Mouse (Mus musculus) retina, adult 2 months (tissue): ENCODE data around the gene Olfr281.
"Not testable (repeated sequence)": the region's sequence is repeated elsewhere in the genome, so short reads cannot be mapped to it uniquely, and the experiment has no call there.

Source experiments
- DNase-seq: peaks from one replicate; pipeline ENCODE4 v3.0.0-alpha.2; 2012; ENCODE audit warnings: low read depth, low spot score

The Olfr281 gene

DNA sequence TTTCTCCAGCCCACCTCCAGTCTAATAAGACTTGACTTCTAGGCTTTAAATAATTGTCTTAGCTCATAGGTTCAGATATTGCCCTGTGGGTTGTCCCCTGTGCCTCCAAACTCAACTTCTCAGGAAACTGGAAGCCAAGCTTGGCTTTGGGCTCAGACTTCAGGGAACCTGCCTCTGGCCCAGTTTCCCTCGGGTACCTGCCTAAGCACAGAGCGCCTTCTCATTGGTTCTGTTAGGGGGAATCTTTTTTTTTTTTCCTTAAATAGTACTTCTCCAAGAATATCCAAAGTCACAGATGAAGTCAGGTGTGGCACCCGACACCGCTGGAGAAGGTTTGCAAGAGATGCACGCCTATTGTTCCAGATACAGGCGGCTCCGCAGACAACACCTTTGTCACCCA, at the start of gene Olfr281:
Gene Olfr281 (plus strand): TSS at position 301 of the 400 bp plus-strand sequence.
- no peak for DNase-seq

DNA sequence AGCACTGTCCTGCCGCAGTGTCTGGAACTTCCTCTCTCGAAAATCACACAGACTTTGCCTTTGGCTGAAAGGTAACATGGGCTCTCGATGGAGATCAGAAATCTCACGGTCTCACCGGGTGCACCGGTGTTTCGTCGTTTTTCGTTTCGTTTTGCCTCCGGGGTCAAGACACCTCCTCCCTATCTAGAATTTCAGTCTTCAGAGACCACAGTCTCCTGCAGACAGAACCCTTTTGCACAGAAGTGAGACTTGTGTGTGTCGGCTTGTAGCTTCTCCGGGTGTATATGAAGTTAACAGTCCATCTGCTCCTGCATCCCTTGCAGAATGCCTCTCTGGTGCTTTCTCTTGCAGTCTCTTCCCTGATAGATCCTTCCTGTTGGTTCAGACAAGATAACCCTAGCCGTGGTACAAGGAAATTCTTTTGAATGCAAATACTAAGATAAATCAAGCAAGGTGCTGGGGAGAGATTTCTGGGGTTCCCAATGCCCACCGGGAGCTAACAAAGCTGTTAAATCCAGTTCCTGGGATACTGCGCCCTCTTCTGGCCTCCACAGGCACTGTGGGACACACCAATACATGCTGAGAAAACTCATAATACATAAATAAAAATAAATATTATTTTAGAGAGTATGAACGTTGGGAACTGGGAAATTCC, 43.9 kb upstream of the Olfr281 start:
- no peak for DNase-seq

DNA sequence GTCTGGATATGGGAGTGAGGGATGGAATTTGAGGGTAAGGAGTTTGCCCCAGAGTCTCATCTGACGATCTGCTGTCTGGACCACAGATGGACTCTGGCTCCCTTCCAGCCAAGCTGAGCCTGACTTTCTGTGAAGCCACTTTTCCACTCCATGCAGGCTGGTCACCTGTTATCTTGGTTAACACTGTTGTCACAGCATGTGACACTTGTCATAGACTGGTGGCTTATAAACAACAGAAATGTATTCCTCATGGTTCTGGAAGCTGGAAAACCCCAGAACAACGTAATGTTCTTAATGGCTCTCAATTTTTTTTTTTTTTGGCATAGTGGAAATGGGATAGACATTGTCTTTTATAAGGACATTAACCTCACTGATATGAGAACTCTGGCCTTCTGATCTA, 42.8 kb upstream of the Olfr281 start:
- DNase-seq: no peak

DNA sequence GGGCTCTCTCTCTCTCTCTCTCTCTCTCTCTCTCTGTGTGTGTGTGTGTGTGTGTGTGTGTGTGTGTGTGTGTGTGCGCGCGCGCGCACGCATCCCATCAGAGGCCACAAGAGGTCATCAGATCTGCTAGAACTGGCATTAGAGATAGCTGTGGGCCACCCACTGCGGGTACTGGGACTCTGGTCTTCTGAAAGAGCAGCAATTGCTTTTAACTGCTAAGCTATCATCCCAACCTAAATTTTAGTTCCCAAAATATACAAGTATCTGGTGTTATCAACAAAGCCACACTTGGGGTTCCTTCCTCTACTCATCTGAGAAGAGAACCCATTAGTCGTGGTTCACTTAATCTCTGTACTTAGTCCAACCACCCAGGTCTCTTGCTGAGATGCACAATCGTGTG, 42.1 kb upstream of the Olfr281 start:
- DNase-seq: no peak

DNA sequence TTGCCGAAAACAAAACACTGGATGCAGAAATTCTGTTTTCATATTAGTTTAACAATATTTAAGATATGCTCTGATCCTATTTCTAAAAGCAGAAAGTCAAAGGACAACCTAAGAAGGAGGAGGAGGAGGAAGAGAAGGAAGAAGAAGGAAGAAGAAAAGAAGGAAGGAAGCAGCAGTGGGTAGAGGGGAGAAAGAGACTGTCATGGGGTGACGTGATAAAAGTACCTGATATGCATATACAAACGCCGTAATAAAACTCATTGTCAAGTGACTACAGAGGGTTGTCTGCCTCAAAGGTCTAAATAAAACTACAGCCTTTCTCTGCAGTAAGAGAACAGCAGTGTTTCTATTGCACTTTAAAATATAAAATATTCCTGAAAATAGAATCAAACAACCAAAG, 36.4 kb upstream of the Olfr281 start:
- no peak for DNase-seq

DNA sequence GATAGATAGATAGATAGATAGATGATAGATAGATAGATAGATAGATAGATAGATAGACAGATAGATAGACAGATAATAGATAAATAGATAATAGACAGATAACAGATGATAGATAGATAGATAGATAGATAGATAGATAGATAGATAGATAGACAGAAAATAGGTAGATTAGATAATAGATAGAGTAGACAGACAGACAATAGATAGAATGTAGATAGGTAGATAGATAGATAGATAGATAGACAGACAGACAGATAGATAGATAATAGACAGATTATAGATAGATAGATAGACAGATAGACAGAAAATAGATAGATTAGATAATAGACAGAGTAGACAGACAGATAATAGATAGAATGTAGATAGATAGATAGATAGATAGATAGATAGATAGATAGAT, 35.6 kb upstream of the Olfr281 start:
- not testable (repeated sequence) for DNase-seq

DNA sequence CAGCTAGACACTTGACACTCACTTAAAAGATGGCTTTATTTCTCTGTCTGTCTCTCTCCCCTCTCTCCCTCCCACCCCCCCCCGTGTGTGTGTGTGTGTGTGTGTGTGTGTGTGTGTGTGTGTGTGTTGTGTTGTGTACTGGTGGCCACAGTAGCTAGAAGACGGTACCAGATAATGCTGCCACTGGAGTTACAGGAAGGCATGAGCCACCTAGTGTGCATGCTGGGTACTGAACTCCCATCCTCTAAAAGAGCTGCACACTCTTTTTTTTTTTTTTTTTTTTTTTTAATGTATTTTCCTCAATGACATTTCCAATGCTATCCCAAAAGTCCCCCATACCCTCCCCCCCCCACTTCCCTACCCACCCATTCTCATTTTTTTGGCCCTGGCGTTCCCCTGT, 35.1 kb upstream of the Olfr281 start:
- DNase-seq: not testable (repeated sequence)

DNA sequence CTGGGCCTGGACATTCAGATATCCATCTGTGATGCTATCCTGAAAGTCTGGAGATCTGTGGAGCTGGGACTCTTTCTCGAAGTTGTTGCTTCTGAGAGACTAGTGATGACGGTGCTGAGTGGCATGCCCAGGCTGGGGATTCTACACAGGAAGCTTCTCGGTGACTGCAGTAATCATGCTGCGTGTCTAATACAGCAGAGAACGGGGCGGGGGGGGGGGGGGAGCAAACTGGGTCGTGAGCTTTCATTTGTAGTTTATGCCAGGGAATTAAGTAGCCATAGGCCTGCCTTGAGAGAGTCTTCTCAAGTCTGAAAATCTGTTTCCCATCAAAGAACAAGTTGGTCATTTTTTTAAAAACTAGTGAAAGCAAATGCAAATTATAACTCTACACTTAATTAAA, 34.3 kb upstream of the Olfr281 start:
- DNase-seq: no peak

DNA sequence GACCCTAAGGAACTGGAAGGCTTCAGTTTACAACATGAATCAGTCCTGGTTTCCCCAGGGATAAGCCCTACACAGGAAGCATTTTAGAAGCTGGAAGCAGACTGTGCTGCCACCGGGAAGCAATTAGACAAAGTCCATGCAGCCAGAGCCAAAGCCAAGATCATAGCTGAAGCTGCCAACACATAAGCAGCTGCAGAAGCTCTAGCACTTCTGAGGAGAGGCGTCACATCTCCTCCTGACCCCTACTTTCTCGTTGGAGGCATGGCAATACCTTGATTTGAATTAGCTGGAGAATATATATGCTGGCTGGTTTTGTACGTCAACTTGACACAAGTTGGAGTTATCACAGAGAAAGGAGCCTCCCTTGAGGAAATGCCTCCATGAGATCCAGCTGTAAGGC, 31.5 kb upstream of the Olfr281 start:
- DNase-seq: no peak

DNA sequence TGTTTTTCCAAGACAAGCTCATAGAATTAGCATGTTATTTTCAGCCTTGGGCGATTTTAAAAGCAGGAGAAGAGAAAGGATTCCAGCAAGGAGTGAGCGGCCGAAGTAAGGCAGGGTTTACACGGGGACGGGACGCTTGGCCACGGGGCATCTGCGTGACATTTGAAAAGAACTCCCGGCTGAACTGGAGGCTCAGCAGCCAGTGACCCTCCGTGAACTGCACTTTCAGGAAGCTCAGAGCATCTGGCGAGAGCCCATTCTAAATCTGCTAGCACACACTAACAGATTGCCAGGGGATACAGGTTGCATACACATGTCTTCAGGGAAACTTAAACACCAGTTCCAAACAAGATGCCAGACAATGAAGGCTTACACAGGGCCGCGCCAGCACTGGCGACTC, 28.1 kb upstream of the Olfr281 start:
- no peak for DNase-seq

DNA sequence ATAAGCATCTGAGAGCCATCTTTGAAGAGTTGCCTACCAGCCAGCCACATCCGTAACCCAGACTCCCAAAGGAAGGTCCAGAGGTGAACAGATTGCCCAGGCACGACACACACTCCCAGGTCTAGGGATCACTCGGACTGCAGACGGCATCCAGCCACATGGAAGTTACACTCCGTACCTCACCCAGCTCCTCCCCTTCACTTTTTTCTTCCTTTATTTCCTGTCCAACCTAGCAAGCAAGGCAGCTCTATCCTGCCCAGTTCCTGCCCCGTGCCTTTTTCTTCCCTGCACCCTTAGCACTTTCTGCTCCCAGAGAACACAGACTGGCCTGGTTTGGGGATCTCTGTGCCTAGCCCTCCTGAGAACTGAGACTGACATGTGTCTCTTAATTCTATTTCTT, 27.6 kb upstream of the Olfr281 start:
- DNase-seq: no peak

DNA sequence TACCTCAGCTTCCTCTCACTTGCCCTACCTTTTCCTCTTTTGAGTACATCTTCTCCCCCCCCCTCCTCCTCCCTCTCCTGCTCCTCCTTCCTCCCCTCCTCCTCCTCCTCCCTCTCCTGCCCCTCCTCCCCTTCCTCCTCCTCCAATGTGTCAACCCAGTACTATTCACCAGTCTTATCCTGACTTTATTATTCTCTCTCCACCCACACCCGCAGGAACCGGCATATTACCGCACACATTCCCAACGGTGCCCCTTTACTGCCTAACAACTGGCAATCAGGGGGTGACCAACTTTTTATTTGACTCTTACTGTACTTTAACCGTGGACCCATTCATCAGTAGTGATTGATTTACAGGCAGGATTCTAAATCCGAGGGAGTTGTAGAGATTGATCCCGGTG, 27.2 kb upstream of the Olfr281 start:
- no peak for DNase-seq

DNA sequence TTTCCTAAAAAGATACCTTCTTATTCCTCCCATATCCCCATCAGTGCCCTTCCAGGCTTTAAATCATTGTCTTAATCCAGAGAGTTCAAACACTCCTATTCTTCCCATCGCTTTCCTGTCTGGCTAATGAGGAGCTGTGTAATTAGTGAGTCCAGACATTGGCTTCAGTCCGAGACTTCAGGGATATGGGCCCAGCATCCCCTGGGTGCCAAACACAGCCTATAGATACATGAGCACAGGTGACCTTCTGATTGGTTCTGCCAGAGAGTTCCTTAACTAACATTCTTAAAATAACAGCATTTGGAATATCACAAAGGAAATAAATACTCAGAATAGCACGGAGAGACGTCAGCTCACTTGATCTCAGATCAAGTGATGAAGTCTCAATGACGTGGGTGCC, 21.5 kb upstream of the Olfr281 start, which contains the start of gene Olfr282:
Gene Olfr282 (plus strand): TSS at position 301 of the 400 bp plus-strand sequence.
- DNase-seq: not testable (repeated sequence)

DNA sequence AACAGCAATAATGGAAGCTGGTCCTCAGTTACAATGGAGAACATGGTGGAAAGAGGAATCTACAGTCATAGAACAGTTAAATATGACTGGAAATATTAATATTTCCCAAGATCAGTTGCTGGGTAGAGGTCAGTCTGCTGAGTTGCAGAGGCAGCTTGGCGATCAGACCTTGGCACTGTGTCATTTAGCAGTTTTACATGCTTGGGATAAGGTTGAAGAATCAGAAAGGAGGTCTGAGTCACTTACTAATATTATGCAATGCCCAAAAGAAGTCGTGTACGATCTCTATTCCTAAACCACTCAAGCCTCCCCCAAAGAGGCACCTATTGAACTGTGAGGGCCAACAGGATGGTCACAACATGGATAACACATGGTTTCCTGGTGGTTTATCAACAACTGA, 7.8 kb upstream of the Olfr281 start:
- no peak for DNase-seq

DNA sequence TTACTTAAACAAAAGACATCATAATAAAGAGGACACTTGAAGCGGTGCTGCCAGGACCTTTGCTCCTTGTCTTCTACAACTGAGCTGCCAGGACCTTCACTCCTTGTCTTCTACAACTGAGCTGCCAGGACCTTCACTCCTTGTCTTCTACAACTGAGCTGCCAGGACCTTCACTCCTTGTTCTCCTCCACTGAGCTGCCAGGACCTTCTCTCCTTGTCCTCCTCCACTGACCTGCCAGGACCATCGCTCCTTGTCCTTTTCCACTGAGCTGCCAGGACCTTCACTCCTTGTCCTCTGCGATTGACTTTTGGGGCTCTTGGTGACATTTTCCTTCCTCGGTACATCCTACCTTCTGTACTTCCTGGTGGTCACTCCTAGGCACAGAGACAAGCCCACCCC, 3.9 kb upstream of the Olfr281 start:
- DNase-seq: peak; percentile 16

DNA sequence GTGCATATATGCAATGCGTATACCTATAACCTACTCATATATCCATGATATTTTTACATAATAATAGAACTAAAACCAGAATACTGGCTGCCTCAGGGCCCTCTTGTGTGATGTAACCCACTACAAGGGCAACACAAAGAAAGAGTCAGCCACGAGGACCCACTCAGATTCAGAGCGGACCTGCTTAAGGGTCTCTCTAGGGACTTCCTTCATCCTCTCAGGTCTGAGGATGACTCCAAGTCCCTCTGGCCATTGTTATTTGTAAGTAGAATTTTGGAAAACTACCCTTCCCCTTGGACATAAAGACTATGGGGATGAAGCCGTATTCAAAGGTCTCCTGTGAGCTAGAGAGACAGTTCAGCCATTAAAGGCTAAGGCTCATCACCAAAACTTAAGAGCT, 17.2 kb downstream of the Olfr281 start, which contains the start of gene OR5BS1P:
Gene OR5BS1P (plus strand): TSS at position 301 of the 400 bp plus-strand sequence.
- DNase-seq: no peak

DNA sequence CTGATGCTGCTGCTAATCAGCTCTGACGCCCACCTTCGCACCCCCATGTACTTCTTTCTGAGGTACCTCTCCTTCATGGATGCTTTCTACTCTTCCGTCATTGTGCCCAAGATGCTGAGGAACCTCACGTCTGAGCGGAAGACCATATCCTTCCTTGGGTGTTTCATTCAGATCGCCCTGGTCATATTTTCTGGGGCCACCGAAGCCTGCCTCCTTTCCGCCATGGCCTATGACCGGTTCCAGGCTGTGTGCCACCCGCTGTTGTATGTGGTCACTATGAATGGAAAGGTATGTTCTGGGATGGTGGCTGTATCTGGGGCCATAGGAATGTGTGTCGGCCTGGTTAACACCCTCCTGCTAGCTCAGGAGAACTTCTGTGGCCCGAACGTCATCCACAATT, 19.2 kb downstream of the Olfr281 start:
- DNase-seq: no peak

DNA sequence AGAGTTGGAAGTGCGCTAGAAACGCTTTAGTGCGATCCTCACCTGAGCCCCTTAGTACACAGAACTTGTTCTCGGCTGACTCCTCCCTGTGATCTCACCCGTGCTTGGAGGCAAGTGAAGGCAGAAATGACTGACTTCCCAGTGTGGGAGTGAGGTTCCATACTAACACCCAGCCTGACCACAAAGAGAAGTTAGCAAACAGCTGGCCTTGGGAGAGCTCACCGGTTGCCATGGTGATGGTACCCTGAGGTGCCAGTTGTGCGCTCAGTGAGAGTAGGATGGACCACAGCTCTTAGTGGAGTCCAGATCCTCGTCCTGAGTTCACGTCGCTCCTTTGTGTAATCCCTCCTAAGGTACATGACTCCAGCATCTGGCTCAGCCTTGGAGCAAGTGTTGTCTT, 22.6 kb downstream of the Olfr281 start:
- no peak for DNase-seq

DNA sequence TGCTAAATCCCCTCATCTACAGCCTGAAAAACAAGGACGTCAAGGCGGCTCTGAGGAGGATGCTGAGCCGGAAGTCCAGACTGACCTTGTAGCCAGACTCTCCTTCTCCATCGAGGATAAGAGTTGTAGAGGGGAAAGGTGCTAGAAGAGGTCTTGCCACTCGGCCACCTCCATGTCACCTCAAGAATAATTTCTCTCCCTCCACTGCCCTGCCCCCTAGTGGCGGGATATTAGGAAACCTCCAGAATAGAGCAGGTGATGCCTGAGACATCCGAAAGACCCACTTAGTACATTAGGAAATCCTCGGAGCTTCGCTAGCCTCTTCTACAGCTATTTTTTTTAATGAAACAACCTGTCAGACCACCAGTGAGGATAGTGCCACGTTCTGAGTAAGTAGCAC, 23.0 kb downstream of the Olfr281 start:
- peak; percentile 13 for DNase-seq

DNA sequence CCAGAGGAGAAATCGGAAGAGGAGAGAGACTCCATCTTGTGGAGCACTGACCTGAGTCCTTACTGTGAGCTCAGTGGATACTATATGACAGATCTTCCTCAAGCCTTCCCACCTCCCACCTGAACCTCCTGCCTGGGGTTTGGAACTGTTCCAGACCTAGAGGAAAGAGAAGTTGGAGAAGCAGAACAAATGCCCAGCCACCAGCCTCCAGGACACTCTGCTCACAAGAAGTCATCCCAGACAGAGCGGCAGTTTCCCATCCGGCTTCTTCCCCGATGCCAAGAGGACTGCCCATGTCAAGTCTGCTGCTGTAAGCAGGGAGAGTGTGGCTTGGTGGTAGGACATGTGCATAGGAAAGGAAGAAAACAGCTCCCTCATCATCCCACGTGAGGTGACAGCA, 23.9 kb downstream of the Olfr281 start:
- no peak for DNase-seq

DNA sequence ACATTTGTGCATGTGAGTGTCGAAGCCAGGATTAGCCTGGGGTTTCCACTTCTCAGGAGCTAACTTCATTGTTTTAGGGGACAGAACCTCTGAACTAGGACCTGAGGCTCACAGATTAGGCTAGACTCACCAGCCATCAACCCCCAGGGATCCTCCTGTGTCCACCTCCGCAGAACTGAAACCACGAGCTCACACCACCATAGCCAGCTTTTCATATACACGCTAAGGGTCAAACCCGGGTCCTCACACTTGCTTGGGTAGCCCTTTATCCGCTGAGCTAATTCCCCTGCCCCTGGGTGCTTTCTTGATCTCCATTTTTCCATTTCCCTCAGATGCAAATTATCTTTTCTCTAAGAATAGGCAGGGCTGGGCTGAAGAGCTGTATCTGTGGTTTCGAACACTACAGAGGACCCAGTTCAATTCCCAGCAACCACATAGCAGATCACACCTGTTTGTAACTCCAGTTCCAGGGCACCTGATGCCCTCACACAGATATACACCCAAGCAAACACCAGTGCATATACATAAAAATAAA, 27.2 kb downstream of the Olfr281 start:
- no peak for DNase-seq

DNA sequence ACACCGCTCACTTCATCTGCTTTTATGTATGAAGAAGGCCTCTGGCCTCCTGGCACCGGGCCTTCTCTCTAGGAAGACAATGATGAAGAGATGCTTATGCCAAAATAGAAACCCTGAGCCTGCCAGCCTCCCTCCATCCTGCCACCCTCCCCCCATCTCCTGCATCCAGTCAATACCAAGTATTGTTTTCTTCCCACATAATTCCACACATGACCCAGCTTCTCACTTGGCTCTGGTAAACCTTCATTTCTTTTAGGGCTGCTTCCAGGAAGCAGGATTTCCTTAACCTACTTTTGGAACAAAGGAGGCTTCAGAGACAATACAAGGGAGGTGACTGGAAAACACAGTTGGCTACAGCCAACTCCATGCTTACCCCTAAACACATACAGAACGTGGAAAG, 30.3 kb downstream of the Olfr281 start, which contains the start of gene Lalba:
Gene Lalba (minus strand): TSS at position 21 of the 400 bp plus-strand sequence.
- DNase-seq: no peak
